ENCODE assay signal across 16 mouse cellular contexts in genomic region chr6:56555382-56555781, GRCm38 (mm10). TPM values are rescaled to one million over a fixed set of nuclear protein-coding genes. Genes with fewer than 3 reads are reported as not detected.
DNase-seq lines count a peak whose midpoint lies in the region; ATAC-seq lines count a peak whose summit lies in the region.
"Had no signal": no experiment of that assay in that cellular context is flagged by ENCODE, and none has a peak within 500 bp of the region (broad histone marks: within the 10 kb centered on the region; RNA-seq: fewer than 3 reads in every experiment).

No protein-coding gene starts in this region.

- H3K4me3 ChIP-seq in embryonic facial prominence, embryonic 14.5 days (ENCODE audit: low read depth, low read length) = no peak overlapping the region
- no peak overlapping the region for H3K4me3 ChIP-seq in midbrain, embryonic 14.5 days (replicated peaks; ENCODE audit: low read depth, low read length)
- H3K4me3 ChIP-seq: stomach, embryonic 15.5 days had no signal

- H3K9ac ChIP-seq in embryonic facial prominence, embryonic 14.5 days (ENCODE audit: low read depth, low read length) = no peak overlapping the region
- H3K9ac ChIP-seq in midbrain, embryonic 14.5 days (replicated peaks; ENCODE audit: low read length) = no peak overlapping the region
- H3K9ac ChIP-seq: stomach, embryonic 15.5 days had no signal

- no peak overlapping the region for H3K4me2 ChIP-seq in embryonic facial prominence, embryonic 14.5 days (ENCODE audit: low read depth, low read length)
- no peak overlapping the region for H3K4me2 ChIP-seq in midbrain, embryonic 14.5 days (ENCODE audit: low read length)
- H3K4me2 ChIP-seq: stomach, embryonic 15.5 days had no signal

- ATAC-seq in embryonic facial prominence, embryonic 14.5 days (ENCODE audit: low read depth) = peak; percentile 91
- peak; percentile 81 for ATAC-seq in midbrain, embryonic 14.5 days (ENCODE audit: low FRiP score, low TSS enrichment)
- no peak for ATAC-seq in megakaryocyte progenitor cell, adult 5-6 weeks (replicated peaks; ENCODE audit: poor library complexity)
- ATAC-seq: CD4-positive, CD25-positive, alpha-beta regulatory T cell, adult 4 months; lung, postnatal 0 days had no signal

- H3K27me3 ChIP-seq in embryonic facial prominence, embryonic 14.5 days (replicated peaks; ENCODE audit: control insufficient read depth, insufficient read depth, low read length) = no peaks in the 10 kb centered on the region
- no peaks in the 10 kb centered on the region for H3K27me3 ChIP-seq in midbrain, embryonic 14.5 days (ENCODE audit: control insufficient read depth, insufficient read depth, low read length)
- H3K27me3 ChIP-seq: stomach, embryonic 15.5 days had no signal

- no peaks in the 10 kb centered on the region for H3K9me3 ChIP-seq in embryonic facial prominence, embryonic 14.5 days (ENCODE audit: control insufficient read depth, low read length)
- H3K9me3 ChIP-seq in midbrain, embryonic 14.5 days (ENCODE audit: control insufficient read depth, low read length) = no peaks in the 10 kb centered on the region
- H3K9me3 ChIP-seq: stomach, embryonic 15.5 days had no signal

- 44% methylated on average over 4 of the region's 4 CpGs for WGBS in embryonic facial prominence, embryonic 14.5 days
- WGBS in midbrain, embryonic 14.5 days = 45% methylated on average over 4 of the region's 4 CpGs

- peak; percentile 4 to 5 for DNase-seq in layer of hippocampus, adult 8-10 months (ENCODE audit: low spot score in 2 of 2)
- DNase-seq in layer of hippocampus, postnatal 25 days (ENCODE audit: extremely low spot score in 1 of 2, low spot score in 1 of 2) = no peak
- DNase-seq in Muller cell, postnatal 12 days (ENCODE audit: inconsistent ontology term) = peak; percentile 89
- DNase-seq in embryonic facial prominence, embryonic 14.5 days (ENCODE audit: low spot score) = peak; percentile 79
- peak; percentile 75 for DNase-seq in midbrain, embryonic 14.5 days
- DNase-seq in ovary, postnatal 36 days (ENCODE audit: low spot score) = no peak
- DNase-seq in urinary bladder, postnatal 14 days (ENCODE audit: low spot score) = no peak
- DNase-seq: heart, adult 11 months; heart, postnatal 10 days; kidney, adult 8-10 months; layer of hippocampus, postnatal 36 days had no signal

- H3K36me3 ChIP-seq in embryonic facial prominence, embryonic 14.5 days (ENCODE audit: control insufficient read depth, insufficient read depth, low read length) = no peaks in the 10 kb centered on the region
- no peaks in the 10 kb centered on the region for H3K36me3 ChIP-seq in midbrain, embryonic 14.5 days (ENCODE audit: control insufficient read depth, insufficient read depth, low read length)
- H3K36me3 ChIP-seq: stomach, embryonic 15.5 days had no signal

- no peaks in the 10 kb centered on the region for H3K4me1 ChIP-seq in embryonic facial prominence, embryonic 14.5 days (ENCODE audit: control insufficient read depth, insufficient read depth, low read length)
- 0 out of 2 replicates have a peak, but pooled peaks cover 4% of the 10 kb centered on the region for H3K4me1 ChIP-seq in midbrain, embryonic 14.5 days (ENCODE audit: control insufficient read depth, insufficient read depth, low read length)
- H3K4me1 ChIP-seq: stomach, embryonic 15.5 days had no signal

- H3K27ac ChIP-seq in embryonic facial prominence, embryonic 14.5 days (replicated peaks; ENCODE audit: low read depth, low read length) = no peak overlapping the region
- H3K27ac ChIP-seq in midbrain, embryonic 14.5 days (replicated peaks; ENCODE audit: low read depth, low read length) = no peak overlapping the region; the same call in 1 of the 2 replicates
- H3K27ac ChIP-seq: stomach, embryonic 15.5 days had no signal

RNA-seq across cellular contexts. Expression of gene Pde1c, which starts 13.5 kb away (rescaled TPM):
- total RNA-seq in layer of hippocampus, adult 8-10 months (2022) = 1 to 10 TPM; 5.0 to 7.2 (median 5.5) TPM
- 1 to 10 TPM; 3.1 to 3.6 TPM for total RNA-seq in layer of hippocampus, postnatal 25 days (2021)
- 4.2 and 5.1 TPM in 2 replicates for polyA plus RNA-seq in embryonic facial prominence, embryonic 14.5 days (2014; fragmentation: Nextera tagmentation; extraction: Ambion mirVana)
- polyA plus RNA-seq in midbrain, embryonic 14.5 days (2014; fragmentation: Nextera tagmentation; extraction: Ambion mirVana) = 12.8 and 13.9 TPM in 2 replicates
- 0.29 and 0.39 TPM in 2 replicates for total RNA-seq in megakaryocyte progenitor cell, adult 5-6 weeks (2015)
- total RNA-seq in megakaryocyte progenitor cell, adult 5-6 weeks (2017) = 0.71 TPM in 1 of 2 replicates, not detected in the other
- polyA plus RNA-seq: liver, adult 2 months had no signal

Comparison
In these comparisons a context has a peak if more than half of its experiments do, and no peak if none do; other contexts are left out.
1. DNase-seq: peak in layer of hippocampus, adult 8-10 months (2 of 2), Muller cell, postnatal 12 days (single experiment), embryonic facial prominence, embryonic 14.5 days (single experiment) and midbrain, embryonic 14.5 days (single experiment); none in layer of hippocampus, postnatal 25 days (0 of 2), ovary, postnatal 36 days (single experiment) and urinary bladder, postnatal 14 days (single experiment).